Mouse (Mus musculus): Measurements from ENCODE around the gene Adcy1.

Gene Adcy1

GRCm38 (mm10) chr11:7069762-7070161 is 6.5 kb downstream of the Adcy1 start:
- no peak for DNase-seq (ENCODE audit: low spot score)

GRCm38 (mm10) chr11:7071617-7072016 is 8.3 kb downstream of the Adcy1 start:
- DNase-seq (ENCODE audit: low spot score) = no peak

DNA sequence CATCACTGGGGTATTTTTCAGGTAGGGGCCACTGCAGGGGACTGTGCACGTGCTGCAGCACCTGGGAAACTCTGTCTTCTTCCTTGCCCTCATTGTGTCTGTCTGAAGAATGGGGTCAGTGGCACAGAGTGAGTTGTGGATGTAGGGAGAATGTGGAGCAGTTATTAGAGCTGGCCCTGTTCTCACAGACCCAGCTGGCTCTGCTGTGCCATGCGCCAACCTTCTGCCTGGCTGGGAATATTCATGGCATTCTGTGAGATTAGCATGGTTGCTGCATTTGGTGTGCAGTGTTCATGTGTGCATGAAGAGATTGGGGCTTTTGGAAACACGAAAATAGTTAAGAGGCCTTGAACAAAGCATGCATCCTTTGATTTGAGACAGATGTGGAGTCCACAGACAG is 10.3 kb downstream of the Adcy1 start:
- no peak for DNase-seq (ENCODE audit: low spot score)

- DNase-seq (ENCODE audit: low spot score) = no peak
Observed at GRCm38 (mm10) chr11:7076510-7076909, 13.2 kb downstream of the Adcy1 start.

DNA sequence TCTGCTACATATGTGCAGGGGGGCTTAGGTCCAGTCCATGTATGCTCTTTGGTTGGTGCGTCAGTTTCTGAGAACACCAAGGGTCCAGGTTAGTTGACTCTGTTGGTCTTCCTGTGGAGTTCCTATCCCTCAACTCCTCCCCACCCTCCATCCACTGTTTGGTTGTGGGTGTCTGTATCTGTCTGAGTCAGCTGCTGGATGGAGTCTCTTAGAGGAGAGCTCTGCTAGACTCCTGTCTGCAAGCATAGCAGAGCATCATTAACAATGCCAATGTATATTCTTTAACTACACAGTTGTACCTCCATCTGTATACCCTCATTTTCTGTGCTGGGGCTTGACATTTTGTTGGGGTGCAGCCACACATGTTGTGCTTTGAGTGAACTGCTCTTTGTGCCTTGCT is 18.6 kb downstream of the Adcy1 start:
- DNase-seq (ENCODE audit: low spot score) = no peak

DNA sequence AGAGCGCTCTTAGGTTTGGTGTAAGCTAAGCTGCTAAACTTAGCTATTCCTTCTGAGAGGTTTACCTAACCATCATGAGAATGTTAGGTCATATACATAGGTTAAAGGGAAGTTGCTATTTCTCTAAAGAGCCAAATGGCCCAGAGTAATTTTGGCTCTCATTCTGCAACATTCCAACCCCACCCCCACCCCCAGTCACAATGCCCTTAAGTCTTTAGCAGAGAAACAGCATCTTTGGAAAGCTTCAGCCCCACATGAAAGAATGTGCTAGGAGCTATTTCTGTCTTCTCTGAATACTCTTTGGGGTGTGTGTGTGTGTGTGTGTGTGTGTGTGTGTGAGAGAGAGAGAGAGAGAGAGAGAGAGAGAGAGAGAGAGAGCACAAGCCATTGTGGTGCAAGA is 20.6 kb downstream of the Adcy1 start:
- no peak for DNase-seq (ENCODE audit: low spot score)

DNA sequence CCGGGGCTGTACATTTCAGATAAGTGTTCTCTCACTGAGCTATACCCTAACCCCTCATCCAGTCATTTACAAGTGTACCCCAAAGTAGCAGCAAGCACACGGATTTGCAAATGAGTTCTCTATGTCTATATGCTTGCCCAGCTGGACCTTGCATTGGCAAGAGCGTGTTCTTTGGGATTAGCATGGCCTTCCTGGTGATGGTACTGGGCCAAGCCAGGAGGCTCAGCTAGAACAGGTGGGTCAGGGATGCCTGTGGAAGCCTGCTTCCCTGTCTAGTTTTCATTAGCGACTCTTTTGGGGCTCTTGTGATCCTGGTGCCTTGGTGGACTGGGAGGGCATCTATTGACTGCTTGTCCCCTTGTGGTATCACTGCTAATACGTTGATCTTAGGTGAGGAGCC is 21.9 kb downstream of the Adcy1 start:
- DNase-seq (ENCODE audit: low spot score) = no peak

- no peak for DNase-seq (ENCODE audit: low spot score)
Observed at GRCm38 (mm10) chr11:7091120-7091519, 27.8 kb downstream of the Adcy1 start.

DNA sequence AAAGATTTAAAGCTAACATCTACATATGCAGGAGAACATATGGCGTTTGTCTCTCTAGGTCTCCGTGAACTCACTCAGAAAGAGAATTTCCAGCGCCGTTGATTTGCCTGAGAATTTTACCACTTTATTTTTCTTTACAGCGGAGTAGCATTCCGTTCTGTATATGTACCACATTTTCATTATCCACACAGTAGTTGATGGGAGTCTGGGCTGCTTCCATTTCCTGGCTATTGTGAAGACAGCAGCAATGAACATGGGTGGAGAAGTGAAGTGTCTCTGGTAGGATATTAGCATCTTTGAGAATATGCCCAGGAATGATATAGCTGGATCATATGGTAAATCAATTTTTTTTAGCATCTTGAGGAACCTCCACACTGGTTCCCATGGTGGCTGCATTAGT is 31.6 kb downstream of the Adcy1 start:
- no peak for DNase-seq (ENCODE audit: low spot score)

DNA sequence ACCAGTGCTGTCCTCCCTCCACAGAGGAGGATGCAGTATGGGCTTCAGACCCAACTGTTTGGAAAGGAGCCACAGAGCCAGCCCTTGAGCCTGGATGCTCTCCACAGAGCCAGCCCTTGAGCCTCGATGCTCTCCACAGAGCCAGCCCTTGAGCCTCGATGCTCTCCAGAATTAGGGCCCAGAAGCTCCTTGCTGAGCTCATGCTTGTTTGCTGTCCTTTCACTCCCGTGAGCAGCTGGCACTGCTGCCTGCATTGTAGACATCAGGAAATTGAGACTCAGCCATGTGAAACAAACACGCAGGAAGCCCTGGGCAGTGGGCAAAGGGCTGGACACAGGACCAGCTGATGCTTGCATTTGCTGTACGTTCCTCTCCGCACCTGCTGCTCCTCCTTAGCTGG is 38.4 kb downstream of the Adcy1 start:
- DNase-seq (ENCODE audit: low spot score) = no peak

DNA sequence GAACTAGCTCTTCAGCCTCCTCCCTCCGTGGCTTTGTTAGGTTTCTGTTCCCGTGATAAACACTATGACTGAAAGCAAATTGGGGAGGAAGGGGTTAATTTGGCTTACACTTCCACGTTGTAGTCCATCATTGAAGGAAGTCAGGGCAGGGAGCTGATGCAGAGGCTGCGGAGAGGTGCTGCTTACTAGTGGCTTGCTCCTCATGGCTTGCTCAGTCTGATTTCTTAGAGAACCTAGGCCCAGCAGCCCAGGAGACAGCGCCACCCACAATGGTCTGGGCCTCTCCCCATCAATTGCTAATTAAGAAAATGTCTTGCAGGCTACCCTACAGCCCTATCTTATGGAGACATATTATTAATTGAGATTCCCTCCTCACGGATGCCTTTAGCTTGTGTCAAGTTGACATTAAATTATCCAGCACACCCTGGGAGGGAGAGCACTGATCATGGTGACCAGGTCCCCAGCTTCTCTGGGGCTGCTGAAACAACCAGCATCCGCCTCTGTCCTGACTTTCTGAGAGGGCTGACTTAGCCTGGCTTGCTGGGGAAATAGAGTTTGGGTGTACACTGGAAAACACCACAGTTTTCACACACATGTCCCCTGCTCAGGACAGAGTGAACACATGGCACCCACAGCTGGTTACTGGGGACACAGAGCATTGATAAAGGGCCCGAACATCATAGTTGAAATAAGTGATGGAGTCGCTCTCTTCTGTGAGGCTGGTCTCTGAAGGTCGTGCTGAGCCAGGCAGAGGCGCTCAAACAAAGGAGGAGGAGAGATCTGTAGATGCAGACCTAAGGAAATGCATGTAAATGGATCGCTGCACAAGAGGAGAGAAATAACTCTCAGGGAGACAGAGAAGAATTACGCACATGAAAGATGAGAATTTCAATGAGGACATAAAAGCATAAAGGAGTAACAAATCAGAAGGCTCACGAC is 39.2 kb downstream of the Adcy1 start:
- no peak for DNase-seq (ENCODE audit: low spot score)

GRCm38 (mm10) chr11:7105337-7105736 is 42.0 kb downstream of the Adcy1 start:
- DNase-seq (ENCODE audit: low spot score) = no peak

GRCm38 (mm10) chr11:7109131-7109530 is 45.8 kb downstream of the Adcy1 start:
- DNase-seq (ENCODE audit: low spot score) = no peak

GRCm38 (mm10) chr11:7113046-7113445 is 49.8 kb downstream of the Adcy1 start:
- DNase-seq (ENCODE audit: low spot score) = no peak

GRCm38 (mm10) chr11:7113687-7114086 is 50.4 kb downstream of the Adcy1 start:
- DNase-seq (ENCODE audit: low spot score) = no peak

DNA sequence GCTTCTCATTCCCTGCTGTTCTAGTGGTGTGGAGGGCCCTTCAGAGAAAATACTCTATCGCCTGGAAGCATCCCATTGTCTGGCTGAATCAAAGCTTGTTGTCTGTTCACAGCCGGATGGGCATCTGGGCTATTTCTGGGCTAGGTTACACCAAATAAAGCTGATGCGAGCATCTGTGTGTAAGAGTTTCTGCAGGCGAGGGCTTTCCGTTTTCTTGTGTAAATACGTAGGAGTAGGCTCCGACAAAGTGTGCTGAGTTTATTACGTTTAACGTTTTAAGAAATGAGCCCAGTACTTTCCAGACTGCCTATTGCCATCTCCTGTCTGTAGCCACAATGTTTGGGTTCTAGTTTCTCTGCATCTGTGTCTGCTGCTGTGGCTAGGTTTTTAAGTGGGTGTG is 51.0 kb downstream of the Adcy1 start:
- DNase-seq (ENCODE audit: low spot score) = no peak

DNA sequence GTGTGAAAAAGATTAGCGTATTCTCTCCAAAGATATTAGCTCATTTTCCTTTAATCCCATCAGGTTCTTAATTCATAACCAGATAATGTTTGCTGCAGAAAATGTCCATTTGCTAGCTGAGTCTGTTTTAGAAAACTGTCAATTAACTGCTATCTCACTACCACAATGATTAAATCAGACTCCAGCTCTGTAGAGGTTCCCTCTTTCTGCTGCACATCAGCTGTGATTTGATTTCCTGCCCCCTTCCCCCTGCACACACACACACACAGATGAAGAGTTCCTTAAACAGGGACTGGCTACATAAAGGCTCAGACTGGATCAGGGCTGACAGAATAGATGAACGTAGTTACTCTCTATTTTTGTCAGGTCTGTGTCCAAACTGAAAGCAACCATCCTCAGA is 53.4 kb downstream of the Adcy1 start:
- DNase-seq (ENCODE audit: low spot score) = no peak

GRCm38 (mm10) chr11:7129319-7130051 is 66.2 kb downstream of the Adcy1 start:
- DNase-seq (ENCODE audit: low spot score) = no peak

DNA sequence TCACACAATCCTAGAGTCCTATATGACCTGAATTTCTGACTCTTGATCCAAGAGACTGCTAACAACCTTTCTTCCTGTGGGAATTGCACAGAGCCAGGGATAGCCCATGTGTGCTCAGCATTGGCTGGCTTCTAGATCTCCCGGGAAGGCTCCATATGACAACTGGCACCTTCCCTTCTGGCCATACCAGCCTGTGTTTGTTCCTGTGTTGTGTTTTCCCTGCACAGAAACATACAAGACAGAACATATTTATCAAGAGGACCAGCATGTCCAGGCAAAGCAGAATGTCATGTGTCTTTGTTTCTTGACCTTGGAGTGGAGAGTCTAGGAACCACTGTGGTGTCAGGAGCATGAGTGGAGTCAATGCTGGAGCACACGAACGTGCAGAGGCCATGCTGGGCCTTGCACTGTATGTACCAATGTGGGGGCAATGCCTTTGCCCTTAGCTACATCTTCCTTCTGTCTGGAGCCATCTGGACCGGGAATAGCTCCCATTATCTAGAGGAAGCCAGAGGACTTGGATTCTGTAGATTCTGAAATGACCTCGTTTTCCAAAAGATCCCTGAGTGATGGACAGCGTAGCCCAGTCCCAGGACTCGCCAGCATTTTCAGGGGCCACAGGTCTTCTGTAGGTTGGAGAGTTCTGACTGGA is 69.6 kb downstream of the Adcy1 start:
- DNase-seq (ENCODE audit: low spot score) = no peak

DNA sequence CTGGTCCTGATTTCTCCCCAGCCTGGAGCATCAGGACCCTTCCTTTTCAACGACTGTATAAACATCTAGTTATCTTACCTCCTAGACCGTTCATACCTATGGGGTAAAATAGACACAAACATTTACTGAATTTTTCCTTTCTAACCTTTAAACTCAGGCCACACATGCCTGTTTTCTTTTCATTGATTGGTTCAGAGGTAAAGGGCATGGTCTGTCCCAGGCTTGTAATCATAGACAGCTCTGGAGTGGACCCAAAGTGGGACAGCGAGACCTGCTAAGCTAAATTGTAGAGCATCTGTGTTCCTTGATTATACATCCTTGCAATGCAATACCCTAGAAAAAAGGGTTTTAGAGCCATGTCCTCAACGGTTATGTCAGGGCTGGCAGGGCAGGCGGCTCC is 70.4 kb downstream of the Adcy1 start:
- no peak for DNase-seq (ENCODE audit: low spot score)

DNA sequence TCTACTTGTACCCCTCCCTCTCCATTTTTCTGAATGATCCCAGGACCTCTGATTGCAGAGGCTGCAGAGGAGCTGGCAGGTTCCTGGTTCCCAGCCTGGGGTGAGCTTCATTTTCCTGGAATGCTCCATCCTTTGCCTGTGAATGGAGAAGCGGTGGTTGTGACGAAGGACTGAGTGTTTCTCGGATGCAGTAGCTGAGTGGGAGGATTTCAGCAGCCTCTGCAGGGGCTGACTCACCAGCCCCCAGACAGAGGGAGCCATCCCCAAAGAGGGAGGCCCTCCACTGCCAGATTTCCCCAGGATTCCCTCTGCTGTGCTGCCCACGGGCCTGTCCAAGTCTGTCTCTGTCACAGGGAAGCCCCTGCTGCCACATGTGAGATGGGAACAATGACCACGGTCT is 71.0 kb downstream of the Adcy1 start:
- DNase-seq (ENCODE audit: low spot score) = no peak

GRCm38 (mm10) chr11:7135301-7135700 is 72.0 kb downstream of the Adcy1 start:
- no peak for DNase-seq (ENCODE audit: low spot score)

GRCm38 (mm10) chr11:7135763-7136162 is 72.5 kb downstream of the Adcy1 start:
- DNase-seq (ENCODE audit: low spot score) = no peak
